Mouse (Mus musculus): ENCODE measurements around the gene Iffo2.

GRCm38 (mm10) chr4:139624706-139625105 lies 94.4 kb downstream of the Iffo2 start:
- TF ChIP-seq CTCF (IDR thresholded peaks at IDR 0.05; ENCODE audit: control insufficient read depth, insufficient read depth, low read length) (no peak), POLR2A (IDR thresholded peaks at IDR 0.05; ENCODE audit: borderline replicate concordance, control insufficient read depth, low read depth, low read length) (no peak)

Data from bone marrow, adult 2 months (tissue).